Mouse (Mus musculus): ENCODE measurements around the gene Vegfb.

Gene Vegfb

DNA sequence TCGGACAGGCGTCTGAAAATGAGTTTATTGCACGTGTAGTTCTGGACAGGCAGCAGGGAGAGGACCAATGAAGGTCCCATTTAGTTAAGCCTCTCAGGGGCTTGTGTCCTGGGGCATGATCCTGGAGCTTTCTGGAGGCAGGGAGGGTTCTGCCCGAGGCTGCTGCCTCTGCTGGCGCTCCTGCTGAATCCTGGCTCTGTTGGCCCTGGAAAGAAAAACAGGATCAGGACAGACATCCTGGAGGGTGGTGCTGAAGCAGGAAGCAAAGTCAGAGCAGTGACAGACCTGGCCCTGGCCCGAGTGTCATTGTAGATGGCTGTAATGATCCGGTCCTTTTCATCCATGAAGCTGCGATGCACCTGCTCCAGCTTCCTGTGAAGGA, 444 bp upstream of the Vegfb start:
- H3K27me3 ChIP-seq (ENCODE audit: insufficient read depth, low read length), result no peaks in the 10 kb centered on the region

DNA sequence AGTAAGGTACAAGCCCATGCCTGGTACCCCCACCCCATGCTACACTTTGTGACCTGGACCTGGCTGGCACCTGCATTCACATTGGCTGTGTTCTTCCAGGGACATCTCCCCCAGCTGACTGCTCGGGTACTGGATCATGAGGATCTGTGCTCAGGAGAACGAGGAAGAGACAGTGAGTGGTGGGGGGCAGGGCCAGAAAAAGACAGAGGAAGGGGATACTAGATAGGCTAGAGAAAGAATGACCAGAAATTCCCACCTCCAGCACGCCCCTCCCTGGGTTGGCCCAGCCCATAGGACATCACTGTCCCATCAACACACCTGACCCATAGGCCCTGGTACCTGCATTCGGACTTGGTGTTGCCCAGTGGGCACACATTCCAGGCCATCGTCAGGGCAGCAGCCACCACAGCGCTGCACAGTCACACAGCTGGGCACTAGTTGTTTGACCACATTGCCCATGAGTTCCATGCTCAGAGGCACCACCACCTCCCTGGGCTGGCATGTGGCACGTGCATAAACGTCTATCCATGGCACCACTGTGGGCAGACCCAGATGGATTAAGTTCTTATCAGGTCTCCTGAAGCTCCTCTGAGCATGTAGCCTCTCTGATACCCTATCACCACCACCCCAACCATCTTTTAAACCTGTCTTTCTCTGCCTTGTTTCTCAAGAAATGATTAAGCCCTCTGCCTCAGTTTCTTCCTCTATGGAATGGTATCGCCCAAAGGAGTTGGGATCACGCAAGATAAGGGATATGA, 1.3 kb downstream of the Vegfb start:
- TF ChIP-seq CTCF (conservative IDR thresholded peaks at IDR 0.05; ENCODE audit: low read length) (no peak), POU5F1 (IDR thresholded peaks at IDR 0.05; ENCODE audit: borderline replicate concordance, low read length) (no peak), NANOG (IDR thresholded peaks at IDR 0.05; ENCODE audit: borderline replicate concordance, low read length) (no peak)
- H3K36me3 ChIP-seq (ENCODE audit: insufficient read depth, low read length), result peaks cover 57% of the 10 kb centered on the region
- peak overlapping the region; percentile 86 for H3K4me3 ChIP-seq (replicated peaks; ENCODE audit: low read length)
- no peaks in the 10 kb centered on the region for H3K9me3 ChIP-seq (ENCODE audit: low read length)
- H3K27me3 ChIP-seq (ENCODE audit: insufficient read depth, low read length), result no peaks in the 10 kb centered on the region
- H3K4me1 ChIP-seq (replicated peaks; ENCODE audit: low read depth, low read length), result peaks cover 82% of the 10 kb centered on the region

More for the DNA sequence above, 444 bp upstream of the Vegfb start:
- Histone ChIP-seq H3K4me3 (replicated peaks; ENCODE audit: low read length) (peak overlapping the region; percentile 86), H3K9me3 (ENCODE audit: low read length) (no peaks in the 10 kb centered on the region), H3K36me3 (ENCODE audit: insufficient read depth, low read length) (peaks cover 41% of the 10 kb centered on the region), H3K4me1 (replicated peaks; ENCODE audit: low read depth, low read length) (peaks cover 82% of the 10 kb centered on the region)
- no peak for TF ChIP-seq NANOG (IDR thresholded peaks at IDR 0.05; ENCODE audit: borderline replicate concordance, low read length)
- no peak for TF ChIP-seq CTCF (conservative IDR thresholded peaks at IDR 0.05; ENCODE audit: low read length)
- TF ChIP-seq POU5F1 (IDR thresholded peaks at IDR 0.05; ENCODE audit: borderline replicate concordance, low read length), result no peak

DNA sequence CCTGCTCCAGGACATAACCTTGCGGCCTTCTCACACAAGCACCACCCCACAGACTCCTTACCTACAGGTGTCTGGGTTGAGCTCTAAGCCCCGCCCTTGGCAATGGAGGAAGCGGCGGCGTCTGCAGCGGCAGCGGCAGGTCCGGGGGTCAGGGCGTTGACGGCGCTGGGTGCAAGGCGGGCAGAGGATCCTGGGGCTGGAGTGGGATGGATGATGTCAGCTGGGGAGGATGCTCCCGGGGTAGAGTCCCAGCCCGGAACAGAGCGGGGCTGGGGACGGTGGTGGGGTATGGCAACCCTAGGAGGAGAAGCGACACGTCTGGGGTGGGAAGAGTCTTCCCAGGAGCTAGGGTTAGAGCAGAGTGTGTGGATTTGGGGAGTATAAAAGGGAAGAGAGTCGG, 2.2 kb downstream of the Vegfb start:
- Histone ChIP-seq H3K36me3 (ENCODE audit: insufficient read depth, low read length) (peaks cover 57% of the 10 kb centered on the region), H3K4me1 (replicated peaks; ENCODE audit: low read depth, low read length) (peaks cover 77% of the 10 kb centered on the region), H3K4me3 (replicated peaks; ENCODE audit: low read length) (peak overlapping the region; percentile 86), H3K9me3 (ENCODE audit: low read length) (no peaks in the 10 kb centered on the region), H3K27me3 (ENCODE audit: insufficient read depth, low read length) (no peaks in the 10 kb centered on the region)
- TF ChIP-seq CTCF (conservative IDR thresholded peaks at IDR 0.05; ENCODE audit: low read length) (no peak), POU5F1 (IDR thresholded peaks at IDR 0.05; ENCODE audit: borderline replicate concordance, low read length) (no peak), NANOG (IDR thresholded peaks at IDR 0.05; ENCODE audit: borderline replicate concordance, low read length) (no peak)

DNA sequence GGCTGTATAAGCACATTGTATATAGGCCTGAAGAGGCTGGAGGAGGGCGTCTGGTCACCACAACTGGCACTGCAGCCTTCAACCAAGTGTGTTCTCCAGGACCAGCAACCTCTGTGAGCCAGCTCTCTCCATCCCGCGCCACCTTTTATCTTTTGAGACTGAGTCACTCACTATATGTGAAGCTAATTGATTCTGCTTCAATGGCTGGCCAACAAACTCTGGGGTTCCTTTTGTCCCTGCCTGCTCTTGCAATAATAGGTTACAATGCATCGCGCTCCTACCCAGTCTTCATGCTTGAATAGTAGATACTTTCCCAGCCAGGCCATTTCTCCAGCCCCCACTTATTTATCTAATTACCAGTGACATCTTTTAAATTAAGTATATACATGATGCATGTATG, 3.8 kb downstream of the Vegfb start:
- Histone ChIP-seq H3K4me1 (replicated peaks; ENCODE audit: low read depth, low read length) (peaks cover 72% of the 10 kb centered on the region), H3K27me3 (ENCODE audit: insufficient read depth, low read length) (no peaks in the 10 kb centered on the region), H3K4me3 (replicated peaks; ENCODE audit: low read length) (no peak overlapping the region), H3K9me3 (ENCODE audit: low read length) (no peaks in the 10 kb centered on the region), H3K36me3 (ENCODE audit: insufficient read depth, low read length) (peaks cover 54% of the 10 kb centered on the region)
- TF ChIP-seq POU5F1 (IDR thresholded peaks at IDR 0.05; ENCODE audit: borderline replicate concordance, low read length) (no peak), NANOG (IDR thresholded peaks at IDR 0.05; ENCODE audit: borderline replicate concordance, low read length) (no peak), CTCF (conservative IDR thresholded peaks at IDR 0.05; ENCODE audit: low read length) (no peak)

DNA sequence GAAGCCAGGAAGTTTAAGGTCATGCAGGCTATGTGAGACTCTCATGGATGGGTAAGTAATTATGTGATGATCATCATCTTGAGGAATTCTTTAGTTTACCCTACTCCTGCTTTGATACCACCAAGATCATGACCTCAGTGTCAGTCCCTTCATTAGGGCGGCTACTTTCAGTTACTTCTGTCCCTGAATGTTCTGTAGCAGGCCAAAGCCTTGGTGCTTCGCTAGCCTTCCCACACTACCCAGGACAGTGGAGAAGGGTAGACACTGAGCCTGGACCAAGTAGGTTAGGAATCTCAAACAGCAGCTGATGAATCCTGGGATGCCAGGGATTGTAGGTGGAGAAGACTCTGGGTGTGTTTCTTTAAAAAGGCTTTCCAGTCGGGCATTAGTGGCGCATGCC, 6.0 kb downstream of the Vegfb start:
- Histone ChIP-seq H3K9me3 (ENCODE audit: low read length) (no peaks in the 10 kb centered on the region), H3K4me1 (replicated peaks; ENCODE audit: low read depth, low read length) (peaks cover 78% of the 10 kb centered on the region), H3K4me3 (replicated peaks; ENCODE audit: low read length) (peak overlapping the region; percentile 91), H3K27me3 (ENCODE audit: insufficient read depth, low read length) (no peaks in the 10 kb centered on the region), H3K36me3 (ENCODE audit: insufficient read depth, low read length) (peaks cover 74% of the 10 kb centered on the region)
- TF ChIP-seq POU5F1 (IDR thresholded peaks at IDR 0.05; ENCODE audit: borderline replicate concordance, low read length) (no peak), NANOG (IDR thresholded peaks at IDR 0.05; ENCODE audit: borderline replicate concordance, low read length) (no peak), CTCF (conservative IDR thresholded peaks at IDR 0.05; ENCODE audit: low read length) (no peak)

DNA sequence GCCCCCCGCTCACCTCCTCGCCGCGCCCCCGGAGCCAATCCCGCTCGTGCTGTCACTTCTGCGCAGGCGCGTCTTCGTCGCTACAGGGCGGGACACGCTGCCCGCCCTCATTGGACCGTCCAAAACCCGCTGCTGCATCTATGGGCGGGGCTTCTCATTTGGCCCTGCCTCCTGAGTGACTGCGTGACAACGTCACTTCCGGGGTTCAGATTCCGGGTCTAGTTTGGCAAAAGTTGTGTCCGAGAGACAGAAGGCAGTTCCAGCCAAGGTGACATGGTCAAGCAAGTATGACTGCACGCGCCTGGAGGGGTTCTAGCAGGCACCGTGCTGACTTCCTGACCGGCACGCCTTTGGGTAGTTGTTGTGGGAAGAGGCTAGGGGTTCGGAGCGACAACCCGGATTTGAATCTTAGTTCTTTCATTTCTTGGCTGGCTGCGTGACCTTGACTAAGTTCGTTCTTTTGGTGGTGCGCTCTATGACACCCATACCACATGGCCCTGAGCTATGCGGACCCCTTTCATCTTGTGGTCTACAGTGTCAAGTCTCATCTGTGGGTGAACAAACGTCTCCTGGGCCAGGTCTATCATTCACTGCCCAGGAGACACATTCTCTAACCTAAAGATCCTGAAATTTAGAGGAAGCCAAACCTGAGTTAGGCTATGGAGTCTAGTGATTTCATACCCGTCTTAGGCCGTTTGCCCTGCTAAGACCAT, 6.9 kb downstream of the Vegfb start, which contains the start of gene Fkbp2:
Fkbp2 (minus strand) TSS at position 121 of the 713 bp plus-strand sequence.
- peaks cover 72% of the 10 kb centered on the region for H3K36me3 ChIP-seq (ENCODE audit: insufficient read depth, low read length)
- TF ChIP-seq NANOG (IDR thresholded peaks at IDR 0.05; ENCODE audit: borderline replicate concordance, low read length) (no peak), POU5F1 (IDR thresholded peaks at IDR 0.05; ENCODE audit: borderline replicate concordance, low read length) (no peak), CTCF (conservative IDR thresholded peaks at IDR 0.05; ENCODE audit: low read length) (no peak)
- H3K4me3 ChIP-seq (replicated peaks; ENCODE audit: low read length), result peak within 1 kb of the TSS; percentile 91
- H3K4me1 ChIP-seq (replicated peaks; ENCODE audit: low read depth, low read length), result peaks cover 77% of the 10 kb centered on the region
- H3K27me3 ChIP-seq (ENCODE audit: insufficient read depth, low read length), result no peaks in the 10 kb centered on the region
- H3K9me3 ChIP-seq (ENCODE audit: low read length), result no peaks in the 10 kb centered on the region

DNA sequence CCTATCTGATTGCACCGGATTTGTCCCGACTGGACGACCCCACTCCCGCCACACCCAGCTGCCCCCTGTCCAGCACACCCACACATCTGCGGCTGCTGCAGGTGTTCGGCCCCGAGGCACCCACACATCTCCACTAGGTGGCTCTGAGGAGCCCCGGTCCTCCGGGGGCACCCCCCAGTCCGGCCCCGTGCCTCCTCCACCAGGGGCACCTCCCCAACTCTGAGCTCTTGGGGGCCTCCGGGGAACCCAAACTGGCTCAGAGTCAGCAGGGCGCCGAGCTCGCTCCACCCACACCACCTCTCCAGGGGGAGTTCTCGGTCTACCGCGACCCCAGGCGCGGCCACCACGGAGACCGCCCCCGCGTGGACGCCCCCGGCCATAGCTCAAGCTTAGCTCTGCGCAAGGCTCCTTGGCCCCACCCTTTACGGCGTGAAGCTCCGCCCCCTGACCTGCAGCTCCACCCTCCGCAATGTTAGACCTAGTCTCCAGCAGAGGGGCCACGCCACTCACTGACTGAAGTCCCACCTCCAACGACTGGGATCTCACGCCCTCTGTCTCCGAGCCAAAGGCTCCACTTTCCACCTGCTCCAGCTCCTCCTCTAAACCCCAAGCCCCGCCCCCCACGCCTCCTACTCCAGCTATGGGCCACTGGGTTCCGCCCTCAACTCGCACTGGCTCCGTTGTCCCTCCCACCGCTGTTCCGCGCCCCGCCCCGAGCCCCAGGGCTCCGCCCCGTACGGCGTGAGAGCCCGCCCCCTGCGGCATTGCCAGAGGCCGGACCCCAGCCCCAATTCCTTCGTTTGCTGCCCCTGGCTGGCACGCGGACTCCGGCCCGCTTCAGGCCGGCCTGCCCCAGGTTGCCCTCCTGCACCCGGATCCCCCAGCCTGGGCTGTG, 7.7 kb downstream of the Vegfb start:
- TF ChIP-seq NANOG (IDR thresholded peaks at IDR 0.05; ENCODE audit: borderline replicate concordance, low read length) (no peak), CTCF (conservative IDR thresholded peaks at IDR 0.05; ENCODE audit: low read length) (peak; percentile 29; the same call in 1 of the 2 replicates)
- H3K27me3 ChIP-seq (ENCODE audit: insufficient read depth, low read length), result no peaks in the 10 kb centered on the region
- peak overlapping the region; percentile 91 for H3K4me3 ChIP-seq (replicated peaks; ENCODE audit: low read length)
- no peaks in the 10 kb centered on the region for H3K9me3 ChIP-seq (ENCODE audit: low read length)
- peaks cover 64% of the 10 kb centered on the region for H3K36me3 ChIP-seq (ENCODE audit: insufficient read depth, low read length)
- H3K4me1 ChIP-seq (replicated peaks; ENCODE audit: low read depth, low read length), result peaks cover 69% of the 10 kb centered on the region

DNA sequence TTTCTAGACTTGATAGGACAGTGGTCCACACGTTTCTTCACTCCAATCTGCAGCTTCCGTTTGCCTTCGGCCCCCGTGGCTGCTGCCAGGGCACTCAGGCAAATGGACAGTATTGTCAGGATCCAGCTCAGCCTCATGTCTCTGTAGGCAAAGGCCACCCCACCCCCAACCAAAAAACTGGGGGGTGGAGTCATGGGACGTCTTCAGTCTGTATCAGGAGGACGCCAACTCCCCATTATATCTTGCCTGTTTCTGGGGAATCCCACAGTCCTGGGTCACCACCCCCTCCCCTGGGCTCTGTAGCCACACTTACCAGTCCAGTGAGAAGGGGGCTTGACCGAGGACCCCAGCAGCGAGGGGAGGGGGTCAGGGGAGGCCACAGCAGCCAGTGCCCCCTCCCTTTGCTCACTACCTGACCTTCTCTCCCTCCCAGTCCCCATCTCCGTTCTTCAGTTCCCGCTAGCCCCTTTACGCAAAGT, 8.4 kb downstream of the Vegfb start:
- H3K4me1 ChIP-seq (replicated peaks; ENCODE audit: low read depth, low read length), result peaks cover 64% of the 10 kb centered on the region
- peaks cover 58% of the 10 kb centered on the region for H3K36me3 ChIP-seq (ENCODE audit: insufficient read depth, low read length)
- H3K4me3 ChIP-seq (replicated peaks; ENCODE audit: low read length), result peak overlapping the region; percentile 91
- TF ChIP-seq CTCF (conservative IDR thresholded peaks at IDR 0.05; ENCODE audit: low read length) (no peak), POU5F1 (IDR thresholded peaks at IDR 0.05; ENCODE audit: borderline replicate concordance, low read length) (no peak), NANOG (IDR thresholded peaks at IDR 0.05; ENCODE audit: borderline replicate concordance, low read length) (no peak)
- no peaks in the 10 kb centered on the region for H3K27me3 ChIP-seq (ENCODE audit: insufficient read depth, low read length)
- H3K9me3 ChIP-seq (ENCODE audit: low read length), result no peaks in the 10 kb centered on the region

Measured in E14TG2a.4 (cell line).